Mouse (Mus musculus) lung, embryonic 15.5 days (tissue): ENCODE measurements at regions not wholly inside any gene's neighbourhood (a gene's known extent, or its start where the extent isn't known, plus 50 kb on each side); places are given as distances from the start of the nearest gene placed in this dataset.

Experiments used
- ATAC-seq: fragments of 200-750 bp; cut with Nextera tagmentation; 2 replicates; pipeline ENCODE4 v1.8.0; 2017; ENCODE audit warnings: moderate number of reproducible peaks, borderline replicate concordance; ENCODE audit not compliant: low FRiP score, low TSS enrichment; ENCODE audit errors: extremely low read depth
- H3K27ac ChIP-seq: fragments of 300-500 bp; sonication (generic); 2 replicates; pipeline ENCODE4 v1.5.1; 2015; ENCODE audit warnings: moderate library complexity, mild to moderate bottlenecking, inconsistent platforms
- H3K27me3 ChIP-seq: fragments of 300-500 bp; sonication (generic); 2 replicates; pipeline ENCODE4 v1.6.1; 2015; ENCODE audit warnings: inconsistent platforms
- H3K36me3 ChIP-seq: fragments of 300-500 bp; sonication (generic); 2 replicates; pipeline ENCODE4 v1.6.1; 2015; ENCODE audit warnings: inconsistent platforms
- H3K4me1 ChIP-seq: fragments of 300-500 bp; sonication (generic); 2 replicates; pipeline ENCODE4 v1.6.1; 2015; ENCODE audit warnings: inconsistent platforms
- H3K4me2 ChIP-seq: fragments of 300-500 bp; sonication (generic); 2 replicates; pipeline ENCODE4 v1.6.1; 2015; ENCODE audit warnings: inconsistent platforms, mild to moderate bottlenecking, moderate library complexity
- H3K4me3 ChIP-seq: fragments of 300-500 bp; sonication (generic); 2 replicates; pipeline ENCODE4 v1.5.1; 2015; ENCODE audit warnings: mild to moderate bottlenecking, inconsistent platforms
- H3K9ac ChIP-seq: fragments of 300-500 bp; sonication (generic); 2 replicates; pipeline ENCODE4 v1.6.1; 2015; ENCODE audit warnings: inconsistent platforms
- H3K9me3 ChIP-seq: fragments of 300-500 bp; sonication (generic); 2 replicates; pipeline ENCODE4 v1.6.1; 2016; ENCODE audit warnings: inconsistent platforms
- WGBS: fragments of 180-500 bp; shearing (Covaris S2); methylation state at CpG from one replicate; pipeline ENCODE4 v1.1.7; 2015; 5-methylcytosine and 5-hydroxymethylcytosine counted together

DNA sequence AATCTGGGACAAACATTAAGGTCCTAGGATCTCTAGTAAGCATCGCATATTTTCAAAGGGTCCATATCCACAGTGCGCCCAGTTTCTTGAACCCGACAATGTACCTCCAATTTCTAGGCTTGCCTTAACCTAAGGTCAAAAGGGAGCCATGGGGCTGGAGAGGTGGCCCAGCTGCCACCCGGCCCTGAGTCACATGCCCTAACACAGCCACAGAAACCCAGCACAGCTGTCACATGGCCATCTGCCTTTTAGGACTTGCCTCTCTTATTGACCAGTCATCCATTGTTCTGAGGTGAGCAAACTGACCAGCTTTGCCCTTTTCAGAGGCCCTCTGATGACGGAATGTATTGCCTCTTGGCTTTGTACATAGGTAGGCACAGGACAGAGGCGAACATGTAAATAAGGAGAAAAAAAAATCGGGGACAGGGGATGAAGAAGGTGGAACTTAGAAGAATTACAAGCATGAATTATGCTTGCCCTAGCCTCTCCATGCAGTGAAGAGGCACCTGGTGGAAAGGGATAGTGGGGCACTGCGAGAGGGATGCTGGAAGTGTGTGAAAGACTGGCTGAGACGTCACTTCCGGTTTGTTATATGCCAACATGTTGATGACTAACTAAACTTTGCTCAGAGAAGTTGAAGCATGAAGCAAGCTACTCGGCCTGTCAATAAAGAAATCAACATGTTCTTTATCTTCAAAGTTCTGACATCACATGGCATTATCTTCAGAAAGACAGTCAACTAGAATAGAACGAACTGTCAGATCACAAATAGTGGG lies 84.3 kb upstream of the Nap1l1 start:
- Histone ChIP-seq H3K9ac (no peak overlapping the region), H3K27ac (no peak overlapping the region), H3K9me3 (no peaks in the 10 kb centered on the region), H3K36me3 (no peaks in the 10 kb centered on the region), H3K4me2 (no peak overlapping the region), H3K4me3 (no peak overlapping the region), H3K27me3 (no peaks in the 10 kb centered on the region), H3K4me1 (peaks cover 18% of the 10 kb centered on the region)
- ATAC-seq: no peak
- WGBS: 79% methylated on average over 12 of the region's 12 CpGs

DNA sequence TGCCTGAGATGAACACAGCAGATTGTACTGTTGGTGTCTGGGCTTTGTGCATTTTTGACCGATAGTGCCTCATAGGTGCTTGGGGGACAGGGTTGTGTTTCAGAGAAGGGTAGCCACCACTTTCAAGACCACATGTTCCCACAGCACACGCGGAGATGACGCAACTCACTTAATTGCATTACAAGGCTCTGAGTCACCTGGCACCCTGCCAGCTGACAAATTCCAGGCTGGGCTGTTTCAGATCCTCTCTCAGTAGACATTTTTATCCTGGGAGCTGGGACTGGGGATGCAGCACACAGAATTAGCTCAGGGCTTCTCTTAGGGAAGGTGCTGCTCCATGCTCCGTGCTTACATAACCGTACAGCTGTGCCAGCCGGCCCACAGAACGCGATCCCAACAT lies 83.1 kb upstream of the Nap1l1 start:
- no peaks in the 10 kb centered on the region for H3K9me3 ChIP-seq

DNA sequence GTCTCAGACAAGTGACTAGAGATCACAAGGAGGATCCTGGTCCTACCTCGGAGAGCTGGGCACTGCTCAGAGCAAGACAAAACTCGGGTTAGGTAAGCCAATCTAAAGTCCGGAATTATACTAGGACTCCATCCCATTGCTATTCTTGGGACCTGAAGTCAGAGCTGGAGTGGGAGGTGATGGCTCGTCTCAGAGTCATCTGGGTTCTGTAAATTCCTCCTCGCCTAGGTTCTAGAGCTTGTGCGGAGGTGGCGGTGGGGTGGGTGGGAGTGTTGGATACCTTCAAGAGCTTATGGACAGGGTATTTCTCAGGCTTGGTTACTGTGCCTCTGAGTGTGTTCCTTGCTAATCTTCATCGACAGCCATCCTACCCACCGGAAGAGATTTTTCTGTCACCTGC lies 78.6 kb upstream of the Nap1l1 start:
- no peak overlapping the region for H3K4me2 ChIP-seq
- H3K27me3 ChIP-seq: no peaks in the 10 kb centered on the region

More for the DNA sequence above, 83.1 kb upstream of the Nap1l1 start:
- no peaks in the 10 kb centered on the region for H3K36me3 ChIP-seq
- H3K4me2 ChIP-seq: peak overlapping the region; percentile 43
- H3K27me3 ChIP-seq: no peaks in the 10 kb centered on the region
- H3K9ac ChIP-seq: no peak overlapping the region
- peaks cover 18% of the 10 kb centered on the region for H3K4me1 ChIP-seq
- 22% methylated on average over 9 of the region's 9 CpGs for WGBS
- peak overlapping the region; percentile 67 for H3K27ac ChIP-seq
- no peak overlapping the region; the same call in 1 of the 2 replicates for H3K4me3 ChIP-seq
- peak; percentile 91 for ATAC-seq

DNA sequence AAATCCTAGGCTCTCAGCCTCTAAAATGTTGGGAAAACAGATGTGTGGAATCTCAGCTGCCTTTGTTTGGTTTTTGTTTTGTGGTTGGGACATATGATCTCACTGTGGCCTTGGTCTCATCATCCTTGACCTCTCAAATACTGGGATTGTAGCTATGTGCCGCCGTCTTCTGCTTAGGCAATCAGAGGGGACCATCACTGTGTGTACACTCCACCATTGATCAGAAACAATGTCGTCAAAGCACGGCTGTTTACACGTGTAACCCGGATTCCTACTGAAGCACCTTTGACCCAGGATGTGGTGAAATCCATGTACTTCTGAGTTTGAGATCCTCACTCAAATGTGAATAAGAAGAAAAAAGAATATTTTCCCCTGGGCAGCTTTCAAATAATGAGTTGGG lies 68.0 kb upstream of the Nap1l1 start:
- 83% methylated on average over 6 of the region's 6 CpGs for WGBS
- Histone ChIP-seq H3K4me1 (peaks cover 3% of the 10 kb centered on the region; the same call in 1 of the 2 replicates), H3K36me3 (no peaks in the 10 kb centered on the region), H3K27me3 (no peaks in the 10 kb centered on the region), H3K4me3 (no peak overlapping the region), H3K27ac (no peak overlapping the region), H3K4me2 (no peak overlapping the region), H3K9ac (no peak overlapping the region), H3K9me3 (no peaks in the 10 kb centered on the region)
- no peak for ATAC-seq

More for the DNA sequence above, 78.6 kb upstream of the Nap1l1 start:
- no peak overlapping the region for H3K4me3 ChIP-seq
- no peaks in the 10 kb centered on the region for H3K9me3 ChIP-seq
- no peak overlapping the region for H3K9ac ChIP-seq
- no peak overlapping the region for H3K27ac ChIP-seq
- WGBS: 90% methylated on average over 9 of the region's 9 CpGs
- no peaks in the 10 kb centered on the region for H3K36me3 ChIP-seq
- H3K4me1 ChIP-seq: peaks cover 21% of the 10 kb centered on the region
- no peak for ATAC-seq

DNA sequence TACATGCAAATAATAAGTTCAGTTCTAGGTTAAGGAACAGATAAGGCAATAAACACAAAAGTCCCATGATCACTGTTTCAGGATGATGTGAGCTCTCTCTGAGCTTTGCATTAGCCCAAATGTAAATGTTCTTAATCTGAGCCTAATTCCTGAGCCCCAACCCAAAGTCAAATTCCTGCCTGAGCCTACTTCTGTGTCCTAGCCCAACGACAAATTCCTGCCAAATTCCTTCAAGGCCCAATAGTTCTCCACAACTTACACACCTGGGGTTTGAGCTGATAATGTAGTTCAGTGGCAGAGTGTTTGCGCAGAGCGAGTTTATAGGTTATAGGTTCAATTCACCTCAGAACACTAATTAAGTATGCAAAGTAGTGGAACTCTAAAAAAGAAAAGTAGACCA lies 64.1 kb upstream of the Nap1l1 start:
- Histone ChIP-seq H3K4me3 (no peak overlapping the region), H3K4me2 (no peak overlapping the region), H3K4me1 (peaks cover 6% of the 10 kb centered on the region; the same call in 1 of the 2 replicates), H3K36me3 (no peaks in the 10 kb centered on the region), H3K9ac (no peak overlapping the region), H3K27me3 (no peaks in the 10 kb centered on the region), H3K27ac (no peak overlapping the region), H3K9me3 (no peaks in the 10 kb centered on the region)
- no peak for ATAC-seq
- WGBS: 68% methylated on average over 3 of the region's 3 CpGs

DNA sequence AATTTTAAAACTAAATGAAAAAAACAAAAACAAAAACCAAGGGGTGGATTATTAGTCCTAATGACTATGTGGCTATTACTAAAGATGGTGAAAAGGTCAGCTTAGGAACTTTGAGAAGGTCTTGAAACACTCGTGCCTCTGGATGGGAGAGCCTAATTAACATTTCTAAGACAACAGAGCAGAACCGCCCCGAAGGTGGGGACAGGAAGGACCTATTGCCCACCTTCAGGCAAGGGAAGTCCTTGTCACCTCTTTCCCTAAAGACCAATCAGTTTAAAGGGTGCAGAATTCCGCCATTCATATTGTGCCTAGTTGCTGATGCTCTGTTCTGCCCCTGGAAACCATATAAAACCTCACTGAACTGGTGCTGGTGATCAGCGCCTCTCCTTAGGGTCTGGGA lies 63.5 kb upstream of the Nap1l1 start:
- Histone ChIP-seq H3K9ac (no peak overlapping the region), H3K36me3 (no peaks in the 10 kb centered on the region), H3K27ac (peak overlapping the region; percentile 5; the same call in 1 of the 2 replicates), H3K4me1 (peaks cover 6% of the 10 kb centered on the region; the same call in 1 of the 2 replicates), H3K4me2 (no peak overlapping the region), H3K4me3 (no peak overlapping the region), H3K9me3 (no peaks in the 10 kb centered on the region), H3K27me3 (no peaks in the 10 kb centered on the region)
- ATAC-seq: no peak
- WGBS: 77% methylated on average over 5 of the region's 5 CpGs

DNA sequence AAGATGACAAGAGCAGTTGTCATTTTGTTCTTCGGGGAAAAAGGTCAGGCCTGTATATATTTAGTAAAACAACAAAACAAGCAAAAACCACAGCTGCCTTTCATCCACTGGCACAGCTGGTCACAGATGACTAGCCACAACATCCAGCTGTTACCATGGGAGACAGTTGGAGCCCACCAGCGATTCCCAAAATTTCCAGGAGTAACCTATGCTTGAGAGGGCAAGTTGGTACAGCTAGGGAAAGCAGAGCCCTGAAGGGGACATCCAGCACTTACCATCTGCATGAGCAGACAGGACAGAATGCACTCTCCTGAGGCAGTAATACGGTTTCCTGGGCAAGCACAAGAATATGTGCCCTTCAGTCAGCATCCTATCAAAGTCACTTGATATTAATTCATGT lies 62.9 kb upstream of the Nap1l1 start:
- H3K27me3 ChIP-seq: no peaks in the 10 kb centered on the region
- no peaks in the 10 kb centered on the region for H3K9me3 ChIP-seq
- H3K4me1 ChIP-seq: peaks cover 6% of the 10 kb centered on the region; the same call in 1 of the 2 replicates
- ATAC-seq: peak; percentile 67; the same call in 1 of the 2 replicates
- H3K36me3 ChIP-seq: no peaks in the 10 kb centered on the region
- peak overlapping the region; percentile 5; the same call in 1 of the 2 replicates for H3K27ac ChIP-seq
- no peak overlapping the region for H3K4me2 ChIP-seq
- no peak overlapping the region for H3K4me3 ChIP-seq
- no peak overlapping the region for H3K9ac ChIP-seq
- WGBS: 55% methylated on average over 3 of the region's 3 CpGs

DNA sequence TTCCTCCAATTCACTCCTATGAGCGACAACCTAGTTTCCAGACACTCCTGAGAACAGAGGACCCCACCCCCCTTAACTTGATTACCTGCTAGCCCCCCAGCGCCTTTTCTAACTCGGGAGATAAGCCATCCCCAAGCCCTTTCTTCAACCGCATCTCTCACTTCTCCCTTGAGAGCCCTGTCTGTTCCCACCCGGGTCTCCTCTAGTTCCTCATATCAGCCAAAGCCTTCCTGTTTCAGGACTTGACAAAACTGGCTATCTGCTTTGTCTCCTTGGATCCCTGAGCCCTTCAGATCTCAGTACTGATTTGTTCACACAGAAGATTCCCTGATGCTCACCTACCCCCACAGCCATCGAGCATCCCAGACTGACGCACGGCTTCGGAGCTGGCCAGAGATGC lies 61.5 kb upstream of the Nap1l1 start:
- Histone ChIP-seq H3K36me3 (no peaks in the 10 kb centered on the region), H3K4me3 (no peak overlapping the region), H3K9ac (no peak overlapping the region), H3K9me3 (no peaks in the 10 kb centered on the region), H3K4me1 (peaks cover 6% of the 10 kb centered on the region; the same call in 1 of the 2 replicates), H3K27me3 (no peaks in the 10 kb centered on the region), H3K4me2 (no peak overlapping the region), H3K27ac (no peak overlapping the region)
- WGBS: 88% methylated on average over 9 of the region's 9 CpGs
- ATAC-seq: no peak

DNA sequence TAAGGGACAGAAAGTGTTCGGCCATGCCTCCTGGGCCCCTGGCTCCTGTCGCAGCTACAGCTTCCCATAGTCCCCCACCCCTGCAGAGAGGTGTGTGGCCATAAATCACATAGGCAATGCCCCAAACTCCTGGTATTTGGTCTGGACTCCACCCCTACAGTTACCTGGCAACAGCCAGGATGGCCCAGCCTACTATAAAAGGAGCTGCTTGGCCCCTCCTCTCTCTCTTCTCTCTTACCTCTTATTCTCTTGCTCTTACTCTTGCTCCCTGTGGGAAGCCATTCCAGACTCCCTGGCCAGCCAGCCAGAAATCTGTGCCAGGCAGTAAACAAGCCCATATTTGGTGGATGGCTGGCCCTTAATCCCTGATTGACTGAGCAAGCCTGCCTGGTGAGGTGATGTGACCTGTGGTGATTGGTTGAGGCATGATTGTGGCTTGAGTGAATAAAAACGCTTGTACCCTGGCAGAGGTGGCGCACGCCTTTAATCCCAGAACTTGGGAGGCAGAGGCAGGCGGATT lies 56.4 kb upstream of the Nap1l1 start:
- no peak for ATAC-seq
- H3K27me3 ChIP-seq: no peaks in the 10 kb centered on the region

DNA sequence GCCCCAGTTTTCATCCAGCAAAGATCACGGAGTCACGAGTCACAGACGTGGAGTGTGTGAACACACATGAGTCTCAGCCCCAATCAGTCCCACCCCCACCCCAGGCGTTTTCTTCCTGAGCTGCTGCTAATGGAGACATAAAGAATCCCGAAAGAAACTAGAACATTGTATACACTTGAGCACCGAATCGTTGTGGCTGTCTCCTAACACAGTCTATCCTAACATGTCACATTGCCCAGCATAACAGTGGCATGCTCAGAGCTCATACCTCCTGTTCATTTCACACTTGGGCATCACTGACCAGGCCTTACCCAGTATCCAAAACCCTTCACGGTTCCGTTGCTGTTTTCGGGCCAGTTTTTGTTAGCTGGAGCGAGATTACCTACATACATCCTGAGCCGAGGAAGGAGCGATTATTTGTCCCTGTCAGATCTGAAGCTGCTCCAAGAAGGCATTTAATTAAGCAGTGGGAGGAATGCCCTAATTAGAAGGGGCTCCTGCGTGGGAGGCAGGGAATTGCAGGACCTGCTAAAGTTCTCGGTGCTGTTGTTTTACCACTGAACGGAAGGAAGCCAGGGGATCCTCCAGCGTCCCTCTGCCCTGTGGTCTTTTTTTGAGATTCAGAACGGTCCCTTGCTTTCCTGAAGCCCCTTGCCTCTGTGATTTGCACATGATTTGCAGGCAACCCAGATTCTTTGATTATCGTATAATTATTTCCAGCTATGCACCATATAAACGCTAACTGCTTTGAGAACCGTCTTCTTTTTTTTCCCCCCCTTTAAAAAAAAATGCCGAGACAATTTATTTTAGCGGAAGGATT lies 53.4 kb upstream of the Nap1l1 start:
- peak overlapping the region; percentile 79 for H3K27ac ChIP-seq
- ATAC-seq: no peak
- H3K4me2 ChIP-seq: peak overlapping the region; percentile 55
- WGBS: 9% methylated on average over 23 of the region's 23 CpGs
- H3K4me3 ChIP-seq: peak overlapping the region; percentile 28
- no peaks in the 10 kb centered on the region for H3K9me3 ChIP-seq
- peak overlapping the region; percentile 19 for H3K9ac ChIP-seq
- no peaks in the 10 kb centered on the region for H3K27me3 ChIP-seq
- H3K4me1 ChIP-seq: peaks cover 38% of the 10 kb centered on the region
- no peaks in the 10 kb centered on the region for H3K36me3 ChIP-seq

More for the DNA sequence above, 56.4 kb upstream of the Nap1l1 start:
- Histone ChIP-seq H3K9ac (no peak overlapping the region), H3K27ac (no peak overlapping the region), H3K4me1 (peaks cover 29% of the 10 kb centered on the region), H3K9me3 (no peaks in the 10 kb centered on the region), H3K4me2 (no peak overlapping the region), H3K4me3 (no peak overlapping the region), H3K36me3 (no peaks in the 10 kb centered on the region)
- 82% methylated on average over 6 of the region's 6 CpGs for WGBS

DNA sequence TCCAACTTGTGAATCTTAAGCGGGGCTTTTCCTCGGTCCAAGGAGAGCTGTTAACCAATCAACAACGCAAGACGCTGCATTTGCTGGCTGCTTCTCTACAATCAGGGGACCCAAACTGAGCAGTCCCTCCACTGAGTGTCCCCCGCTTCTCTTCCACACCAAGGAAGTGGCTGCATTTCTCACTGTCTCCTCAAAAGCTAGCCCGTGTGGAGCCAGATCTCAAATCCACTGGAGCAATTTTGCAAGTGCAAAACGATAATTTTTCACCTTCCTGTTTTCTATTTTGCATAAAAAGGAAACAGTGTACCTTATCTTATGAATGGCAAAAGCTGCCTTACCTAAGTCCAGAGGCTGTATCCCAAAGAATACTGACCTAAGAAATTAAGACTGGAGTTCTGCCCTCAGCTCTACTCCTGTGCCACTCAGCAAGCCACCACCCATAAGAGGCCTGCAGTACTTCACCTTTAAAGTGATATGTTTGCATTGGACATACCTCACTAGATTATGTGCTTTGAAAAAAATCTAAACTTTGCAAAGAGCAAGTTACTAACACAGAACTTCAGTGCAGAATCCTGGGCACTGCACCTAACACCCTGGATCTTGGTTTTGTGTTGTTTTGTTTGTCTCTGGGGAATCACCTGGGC lies 52.7 kb upstream of the Nap1l1 start:
- H3K9ac ChIP-seq: peak overlapping the region; percentile 19
- peaks cover 38% of the 10 kb centered on the region for H3K4me1 ChIP-seq
- H3K9me3 ChIP-seq: no peaks in the 10 kb centered on the region
- WGBS: 4% methylated on average over 7 of the region's 7 CpGs
- H3K4me3 ChIP-seq: peak overlapping the region; percentile 28
- peak overlapping the region; percentile 79 for H3K27ac ChIP-seq
- no peaks in the 10 kb centered on the region for H3K36me3 ChIP-seq
- H3K4me2 ChIP-seq: peak overlapping the region; percentile 55
- no peaks in the 10 kb centered on the region for H3K27me3 ChIP-seq
- ATAC-seq: peak; percentile 67; the same call in 1 of the 2 replicates
